Mouse (Mus musculus): Measurements from ENCODE around the gene Ccdc65. TPM values are rescaled to one million over a fixed set of nuclear protein-coding genes. Genes with fewer than 3 reads are reported as not detected.
"Not testable (repeated sequence)": the region's sequence is repeated elsewhere in the genome, so short reads cannot be mapped to it uniquely, and the experiment has no call there.

Gene Ccdc65
- total RNA-seq, 4 experiments from 2014 or later: 0.41 to 1.1 (median 0.84) TPM

DNA sequence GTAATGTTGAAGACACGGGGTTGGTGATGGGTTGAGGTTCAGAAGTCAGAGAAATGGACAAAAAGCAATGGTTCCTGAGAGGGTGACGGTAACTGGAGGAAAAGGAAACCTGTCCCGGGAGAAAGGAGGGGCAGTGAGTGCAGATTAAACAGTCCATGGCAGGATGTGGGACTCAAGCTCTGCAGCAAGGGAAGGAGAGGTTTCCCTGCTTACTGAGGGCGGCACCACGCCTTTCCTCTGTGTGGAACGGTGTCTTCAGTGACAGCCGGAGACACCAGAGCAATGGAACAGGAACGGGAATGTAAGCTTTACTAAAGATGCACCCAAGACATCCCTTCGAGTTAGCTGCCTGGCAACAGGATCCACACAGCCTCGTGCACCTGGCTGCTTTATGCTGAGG is 28.5 kb downstream of the Ccdc65 start:
- no peak for DNase-seq (ENCODE audit: low spot score)

DNA sequence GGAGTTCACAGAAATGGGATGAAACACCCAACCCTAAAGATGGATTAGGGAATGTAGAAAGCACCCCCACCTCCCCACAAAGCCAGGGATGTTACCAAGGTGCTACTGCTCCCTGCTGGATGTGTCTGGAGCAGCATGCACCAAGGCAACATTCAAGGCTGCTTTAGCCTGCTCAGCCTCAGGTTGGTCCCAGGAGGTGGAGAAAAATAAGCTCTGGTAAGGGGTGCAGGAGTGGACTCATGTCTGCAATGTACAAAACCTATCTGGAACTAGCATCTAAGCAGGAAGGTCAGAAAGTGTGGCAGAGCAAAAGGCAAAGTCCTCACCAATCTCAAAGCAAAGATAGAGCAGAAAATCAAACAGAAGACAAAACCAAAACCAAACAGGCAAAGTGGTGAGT is 29.9 kb downstream of the Ccdc65 start:
- DNase-seq (ENCODE audit: low spot score): no peak

DNA sequence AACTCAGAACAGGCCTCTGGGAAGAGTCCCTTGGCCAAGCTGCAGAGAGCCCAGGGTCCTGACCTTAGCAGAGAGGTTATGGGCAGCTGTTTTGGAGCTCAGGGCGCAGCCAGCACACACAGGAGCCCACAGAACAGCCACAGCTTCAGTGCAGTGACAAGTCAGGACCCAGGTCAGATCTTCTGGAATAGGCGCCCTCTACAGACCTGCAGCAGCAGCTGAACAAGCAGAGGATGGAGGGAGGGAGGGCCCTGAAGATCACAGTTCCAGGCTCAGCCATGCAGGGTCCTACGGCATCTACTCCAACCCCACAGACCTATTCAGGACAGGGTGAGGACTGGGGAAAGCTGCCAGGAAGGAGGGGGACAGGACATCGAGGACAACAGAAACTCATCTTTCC is 30.8 kb downstream of the Ccdc65 start:
- DNase-seq (ENCODE audit: low spot score): no peak

DNA sequence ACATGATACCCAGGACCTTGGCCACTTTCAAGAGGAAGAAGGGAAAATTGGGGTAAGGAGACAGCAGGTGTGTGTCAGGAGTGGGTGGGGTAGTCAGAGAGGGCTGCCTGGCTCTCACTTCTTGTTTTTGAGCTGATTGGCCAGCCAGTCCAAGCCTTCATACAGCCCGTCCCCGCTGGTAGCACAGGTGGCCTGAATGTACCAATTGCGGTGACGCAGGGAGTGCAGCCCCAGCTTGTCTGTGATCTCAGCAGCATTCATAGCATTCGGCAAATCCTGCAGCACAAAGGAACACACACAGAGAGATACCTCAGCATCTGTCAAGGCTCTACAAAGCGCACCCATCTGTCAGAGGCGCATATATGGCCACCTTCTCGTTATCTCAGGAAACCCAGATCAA is 32.2 kb downstream of the Ccdc65 start:
- no peak for DNase-seq (ENCODE audit: low spot score)

DNA sequence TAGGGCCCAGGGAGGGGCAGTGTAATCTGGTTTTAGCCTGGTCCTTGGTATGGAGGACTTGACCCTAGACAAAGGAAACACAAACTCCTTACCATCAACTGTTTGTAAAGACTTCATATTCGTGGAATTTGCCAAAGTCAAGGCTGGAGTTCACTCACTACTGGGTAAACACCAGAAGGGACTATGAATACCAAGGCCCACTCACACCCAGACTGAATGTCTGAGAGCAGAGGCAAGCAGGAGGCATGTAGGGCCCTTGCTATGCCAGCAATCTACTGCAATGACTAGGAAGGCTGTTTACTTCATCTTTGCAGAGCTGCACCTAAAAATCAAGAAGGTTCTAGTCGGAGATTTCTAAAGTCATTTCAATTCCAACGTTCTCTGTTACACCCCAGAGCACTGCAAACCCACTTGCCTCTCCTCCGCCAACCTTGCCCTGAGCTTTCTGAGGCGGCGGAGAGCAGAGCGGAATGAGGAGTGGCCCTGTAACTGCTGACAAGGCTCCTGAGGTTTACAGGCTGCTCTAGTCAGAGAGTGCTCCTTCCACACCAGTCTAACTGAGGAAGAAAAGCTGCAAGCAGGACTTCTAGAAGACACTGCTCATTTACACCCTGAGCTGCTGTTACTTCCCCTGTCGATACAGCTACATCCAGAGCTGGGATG is 34.9 kb downstream of the Ccdc65 start:
- DNase-seq (ENCODE audit: low spot score): no peak

DNA sequence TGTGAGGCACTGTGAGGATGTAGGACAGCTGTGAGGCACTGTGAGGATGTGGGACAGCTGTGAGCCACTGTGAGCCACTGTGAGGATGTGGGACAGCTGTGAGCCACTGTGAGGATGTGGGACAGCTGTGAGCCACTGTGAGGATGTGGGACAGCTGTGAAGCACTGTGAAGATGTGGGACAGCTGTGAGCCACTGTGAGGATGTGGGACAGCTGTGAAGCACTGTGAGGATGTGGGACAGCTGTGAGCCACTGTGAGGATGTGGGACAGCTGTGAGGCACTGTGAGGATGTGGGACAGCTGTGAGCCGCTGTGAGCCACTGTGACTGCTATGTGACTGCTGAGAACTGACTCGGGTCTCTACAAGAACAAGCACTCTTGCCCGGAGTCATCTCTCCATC is 35.9 kb downstream of the Ccdc65 start:
- not testable (repeated sequence) for DNase-seq (ENCODE audit: low spot score)

DNA sequence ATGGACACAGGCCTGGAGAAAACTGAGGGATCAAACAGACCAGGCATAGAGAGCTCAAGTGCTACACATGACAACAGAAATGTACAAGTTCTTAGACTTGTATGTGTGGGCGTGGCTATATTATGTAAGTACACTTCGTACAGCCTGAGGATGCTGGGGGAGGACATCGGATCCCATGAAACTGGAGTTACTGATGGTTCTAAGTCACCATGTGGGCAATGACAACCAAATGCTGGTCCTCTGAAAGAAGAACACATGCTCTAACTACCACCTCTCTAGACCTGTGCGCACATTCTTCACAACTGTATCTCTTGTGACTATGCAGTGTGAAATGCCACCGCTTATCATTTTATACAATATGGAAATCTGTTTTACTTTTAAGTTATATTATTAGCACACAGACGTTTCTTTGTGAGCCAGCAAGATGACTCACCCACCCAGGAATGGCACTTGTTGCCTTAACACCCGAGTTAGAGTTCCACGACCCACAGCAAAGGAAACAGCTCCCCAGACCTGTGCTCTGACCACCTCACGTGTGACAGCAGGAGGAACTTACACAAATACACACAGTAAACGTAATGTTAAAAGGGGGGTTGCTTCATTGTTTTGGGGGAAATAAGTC is 38.4 kb downstream of the Ccdc65 start:
- no peak for DNase-seq (ENCODE audit: low spot score)

DNA sequence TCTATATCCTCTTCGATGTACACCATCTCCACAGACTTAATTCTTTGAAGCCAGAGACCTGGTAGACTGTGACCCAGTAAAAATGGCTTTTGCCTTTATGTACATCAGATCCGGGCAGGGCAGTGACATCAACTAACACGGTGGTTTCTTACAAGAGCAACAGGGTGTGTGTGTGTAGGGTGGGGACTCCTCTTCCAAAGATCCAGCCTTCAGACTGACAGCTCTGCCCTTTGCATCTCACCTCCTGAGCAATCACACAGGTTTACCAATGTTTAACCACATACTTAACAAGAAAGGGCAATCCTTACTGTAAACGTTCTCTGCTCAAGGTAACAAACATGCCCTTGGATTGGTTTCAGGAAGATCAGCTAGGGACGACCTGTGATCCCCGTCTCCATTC is 39.3 kb downstream of the Ccdc65 start:
- no peak for DNase-seq (ENCODE audit: low spot score)

DNA sequence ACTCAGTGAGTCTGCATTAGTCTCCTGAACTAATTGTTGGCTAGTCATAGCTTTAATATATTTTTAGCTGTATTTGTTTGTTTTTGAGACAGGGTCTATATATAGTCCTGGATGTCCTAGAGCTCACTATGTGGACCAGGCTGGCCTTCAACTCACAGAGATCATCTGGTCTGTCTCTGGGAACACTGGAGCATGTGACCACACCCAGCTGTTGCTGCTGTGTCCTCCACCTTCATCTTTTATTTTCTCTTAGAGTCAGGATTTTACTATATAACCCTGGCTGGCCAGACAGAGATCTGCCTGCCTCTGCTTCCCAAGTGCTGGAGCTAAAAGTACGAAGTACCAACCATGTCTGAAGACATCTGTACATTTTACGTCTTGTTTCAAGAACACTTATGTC is 41.1 kb downstream of the Ccdc65 start:
- DNase-seq (ENCODE audit: low spot score): no peak

DNA sequence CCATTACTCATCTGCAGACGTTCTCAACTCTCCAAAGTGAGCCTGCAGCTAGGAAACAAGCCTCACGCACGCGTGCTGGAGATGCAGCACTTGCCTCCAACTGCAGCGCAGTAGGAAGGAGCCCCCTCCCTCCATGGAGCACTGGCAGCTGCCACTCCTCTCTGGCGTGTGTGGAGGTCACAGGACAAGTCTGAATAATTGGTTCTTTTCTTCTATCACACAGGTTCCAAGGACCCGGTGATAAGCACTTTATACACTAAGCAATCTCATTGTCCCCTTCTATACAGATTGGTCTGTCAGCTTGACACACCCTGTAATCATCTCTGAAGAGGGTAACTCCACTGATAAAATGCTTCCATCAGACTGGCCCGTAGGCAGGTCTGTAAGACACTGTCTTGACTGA is 45.0 kb downstream of the Ccdc65 start:
- no peak for DNase-seq (ENCODE audit: low spot score)

DNA sequence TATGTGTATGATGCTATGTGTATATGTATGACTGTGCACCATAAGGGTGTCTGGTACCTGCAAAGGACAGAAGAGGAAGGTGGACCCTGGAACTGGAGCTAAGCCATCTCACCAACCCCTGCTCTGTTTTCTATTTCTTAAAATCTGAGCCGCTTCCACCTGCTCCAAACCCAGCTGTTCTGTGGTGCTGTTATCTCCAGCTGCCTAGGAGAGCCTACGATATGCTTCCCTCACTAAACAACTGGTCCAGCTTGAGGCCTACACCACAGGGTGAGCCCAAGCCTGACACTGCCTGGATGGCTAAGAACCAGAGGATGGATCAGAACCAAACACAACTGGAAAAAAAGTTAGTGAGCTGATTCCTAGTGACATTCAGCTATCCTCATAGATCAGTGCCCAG is 46.1 kb downstream of the Ccdc65 start:
- DNase-seq (ENCODE audit: low spot score): no peak

DNA sequence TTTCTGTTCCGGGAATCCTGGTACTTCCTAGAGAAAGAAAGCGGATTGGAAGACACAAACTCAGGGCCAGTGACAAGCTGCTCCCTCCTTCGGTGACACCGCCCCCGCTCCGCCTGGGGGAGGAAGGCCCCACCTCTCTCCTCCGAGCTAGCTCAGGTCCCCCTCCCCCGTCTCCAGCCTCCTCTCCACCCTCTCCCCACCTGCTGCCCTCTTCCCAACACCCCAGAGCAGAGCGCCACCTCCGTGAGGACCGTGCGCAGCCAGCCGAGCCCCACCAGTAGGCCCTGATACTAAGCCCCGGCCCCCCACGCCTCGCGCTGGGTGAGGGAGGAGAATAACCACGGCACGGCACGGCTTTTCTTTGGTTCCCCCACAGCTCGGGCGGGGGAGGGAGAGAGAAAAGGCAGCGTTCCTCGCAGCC is 54.2 kb downstream of the Ccdc65 start:
- DNase-seq (ENCODE audit: low spot score): peak; percentile 59

DNA sequence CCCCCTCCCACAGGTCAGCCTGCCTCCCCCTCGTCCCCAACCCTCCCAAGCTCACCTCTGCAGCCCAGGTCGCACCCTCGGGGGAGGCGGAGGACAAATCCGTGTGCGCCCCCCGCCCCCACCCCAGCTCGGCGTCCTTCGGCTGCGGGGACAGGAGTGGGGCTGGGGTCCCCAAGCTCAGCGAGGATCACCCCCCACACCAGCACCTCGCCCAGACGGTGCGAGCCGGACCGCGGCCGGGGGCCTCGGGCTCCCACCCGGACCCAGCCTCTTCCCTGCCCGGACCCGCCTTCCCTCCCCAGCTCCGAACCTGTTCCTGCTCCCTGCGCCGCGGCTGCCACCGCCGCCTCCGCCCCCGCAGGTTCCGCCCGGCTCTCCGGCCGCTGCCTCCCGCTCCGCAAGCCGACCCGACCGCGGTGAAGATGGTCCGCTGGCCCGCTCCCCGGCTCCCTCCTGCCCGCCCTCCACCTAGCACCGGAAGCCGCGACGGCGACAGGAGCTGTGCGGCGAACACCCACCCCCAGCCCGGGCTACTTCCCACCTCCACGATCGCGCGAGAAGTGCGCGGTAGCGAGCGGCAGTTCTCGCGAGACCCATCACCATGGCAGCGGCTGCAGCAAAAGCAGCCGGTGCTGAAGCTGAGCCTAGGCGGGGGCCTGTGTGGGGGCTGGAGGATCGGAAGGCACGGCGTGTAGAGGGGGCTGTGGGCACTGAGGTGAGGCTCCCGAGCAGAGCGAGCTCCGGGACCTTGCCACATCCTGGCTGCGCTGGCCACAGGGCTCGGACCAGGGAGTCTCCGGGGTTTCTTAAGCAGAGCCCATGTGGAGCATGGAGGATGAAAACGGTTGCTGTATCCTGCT is 54.9 kb downstream of the Ccdc65 start, which contains the start of gene Arf3:
TSS of gene Arf3 (minus strand) at position 545 of the 860 bp plus-strand sequence.
- peak; percentile 93 for DNase-seq (ENCODE audit: low spot score)

DNA sequence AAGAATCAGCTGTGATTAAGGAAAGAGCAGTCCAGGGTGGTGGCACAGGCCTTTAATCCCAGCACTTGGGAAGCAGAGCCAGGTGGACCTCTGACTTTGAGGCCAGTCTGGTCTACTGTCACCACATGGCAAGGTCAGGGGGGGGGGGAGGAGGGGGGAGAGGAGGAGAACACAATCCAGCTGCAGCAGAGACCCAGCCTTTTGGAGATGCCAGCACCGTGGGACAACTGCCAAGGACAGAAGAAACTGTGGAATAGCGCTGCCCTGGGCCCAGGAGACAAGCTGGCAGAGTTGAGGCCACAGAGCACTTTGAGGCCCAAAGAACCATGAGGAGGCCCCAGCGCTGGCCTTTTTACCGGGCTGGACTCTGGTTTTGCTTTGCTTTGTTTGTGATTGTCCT is 57.9 kb downstream of the Ccdc65 start:
- DNase-seq (ENCODE audit: low spot score): no peak

DNA sequence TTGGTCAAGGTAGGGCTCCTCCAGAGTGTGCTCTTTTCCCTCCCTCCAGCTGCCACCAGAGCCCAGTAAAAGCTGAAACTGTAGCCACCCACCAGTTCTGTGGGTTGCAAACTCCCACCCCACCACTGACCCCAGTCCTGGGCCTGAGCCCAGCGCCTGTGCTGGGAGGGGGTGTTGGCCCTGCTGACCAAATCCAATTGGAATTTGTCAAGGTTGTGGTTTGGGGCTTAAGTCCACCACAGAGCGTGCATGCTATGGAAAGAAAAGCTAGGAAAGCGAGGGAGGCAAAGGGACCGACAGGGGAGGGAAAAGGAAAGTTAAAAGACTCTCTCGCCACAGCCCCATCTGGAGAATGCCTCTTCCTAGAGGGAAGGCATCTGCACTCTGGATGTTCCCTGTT is 60.3 kb downstream of the Ccdc65 start:
- DNase-seq (ENCODE audit: low spot score): no peak

DNA sequence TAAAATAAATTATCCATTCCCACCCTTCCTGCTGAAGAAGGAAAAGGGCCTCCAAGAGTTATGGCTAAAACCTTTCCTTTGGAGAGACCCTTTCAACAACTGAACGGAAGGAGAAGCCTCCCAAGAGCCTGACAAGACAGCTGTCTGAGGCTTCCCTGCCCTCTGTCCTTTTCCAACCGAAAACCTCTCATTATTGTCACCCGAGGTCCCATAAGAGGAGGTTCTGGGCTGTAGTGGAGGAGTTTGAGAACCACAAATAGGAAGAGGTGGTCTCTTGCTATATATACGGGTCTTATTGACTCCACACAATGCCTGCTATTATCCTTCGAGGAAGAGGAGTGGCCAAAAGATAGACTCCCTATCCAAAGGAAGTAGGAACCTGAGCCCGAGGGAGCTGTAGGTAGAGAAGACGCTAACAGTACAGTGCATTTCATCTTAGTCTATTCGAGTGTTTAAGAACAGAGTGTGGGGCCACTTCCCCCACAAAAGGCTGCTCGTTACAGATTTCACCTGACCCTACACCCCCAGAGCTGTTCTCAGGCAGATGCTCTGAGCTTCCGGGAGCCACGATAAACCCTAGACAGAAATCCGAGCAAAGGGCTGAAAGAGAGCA is 63.9 kb downstream of the Ccdc65 start:
- no peak for DNase-seq (ENCODE audit: low spot score)

DNA sequence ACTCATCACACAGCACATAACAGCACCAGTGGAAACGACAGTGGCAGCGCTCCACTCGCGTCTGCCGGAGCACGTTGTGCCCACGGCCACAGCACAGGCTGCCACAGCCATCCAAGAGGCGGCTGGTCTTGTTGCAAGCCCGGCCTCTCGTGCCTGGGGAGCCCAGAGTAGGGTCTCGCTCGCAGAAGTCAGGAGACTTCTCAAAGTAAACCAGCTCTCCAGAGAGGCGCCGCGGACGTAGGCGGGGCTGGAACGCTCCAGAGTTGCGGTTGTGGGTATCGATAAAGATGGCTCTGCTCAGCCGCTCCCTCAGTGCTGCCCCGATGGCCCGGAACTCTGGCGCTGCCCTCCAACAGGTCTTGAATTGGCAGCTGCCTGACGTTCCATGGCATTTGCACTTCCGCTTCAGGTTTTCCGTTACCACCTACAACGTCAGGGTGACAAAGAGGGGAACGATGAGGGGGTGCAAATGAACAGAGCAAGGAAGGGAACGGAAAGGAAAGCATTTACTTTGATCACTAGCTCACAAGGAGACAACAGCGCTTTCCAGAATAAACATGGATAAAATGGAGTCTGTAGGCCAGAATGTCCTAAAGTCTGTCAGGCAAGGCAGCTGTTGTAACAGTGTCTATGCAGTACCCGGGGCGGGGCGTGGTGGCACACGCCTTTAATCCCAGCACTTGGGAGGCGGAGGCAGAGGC is 64.7 kb downstream of the Ccdc65 start:
- no peak for DNase-seq (ENCODE audit: low spot score)

Measured in heart, adult 8-10 months (tissue).